Mouse (Mus musculus): ENCODE results near the gene Limch1.

- TF ChIP-seq KAT2A (IDR thresholded peaks at IDR 0.05; ENCODE audit: insufficient replicate concordance, low read length) (no peak), TCF12 (IDR thresholded peaks at IDR 0.05; ENCODE audit: low read depth, low read length) (no peak), POLR2A (IDR thresholded peaks at IDR 0.05; ENCODE audit: low read depth, low read length) (no peak), HCFC1 (IDR thresholded peaks at IDR 0.05; ENCODE audit: low read depth, low read length) (no peak), MYC (IDR thresholded peaks at IDR 0.05; ENCODE audit: low read depth, low read length) (no peak), CTCF (conservative IDR thresholded peaks at IDR 0.05 in 1 of 2, IDR thresholded peaks at IDR 0.05 in 1 of 2; ENCODE audit: low read depth in 2 of 2, low read length in 2 of 2) (no peak), RAD21 (IDR thresholded peaks at IDR 0.05; ENCODE audit: low read depth, low read length) (no peak), SIN3A (IDR thresholded peaks at IDR 0.05; ENCODE audit: low read length) (no peak), MAFK (IDR thresholded peaks at IDR 0.05; ENCODE audit: insufficient replicate concordance, low read length) (no peak), USF1 (IDR thresholded peaks at IDR 0.05; ENCODE audit: low read depth, low read length) (no peak), CHD1 (IDR thresholded peaks at IDR 0.05; ENCODE audit: low read depth, low read length) (no peak), ZC3H11A (IDR thresholded peaks at IDR 0.05; ENCODE audit: low read depth, low read length) (no peak)
These were observed 20.3 kb downstream of the Limch1 start for GRCm38 (mm10) chr5:66765911-66766310.
